Comparison of ENCODE assay signal across 16 mouse cellular contexts in genomic region chr1:163406203-163406602, GRCm38 (mm10).
"Had no signal": no experiment of that assay in that cellular context is flagged by ENCODE, and none has a peak within 500 bp of the region (broad histone marks: within the 10 kb centered on the region; RNA-seq: fewer than 3 reads in every experiment).

No protein-coding gene starts in this region.

- H3K4me3 ChIP-seq: neural tube, embryonic 13.5 days; neural tube, embryonic 15.5 days; stomach, embryonic 15.5 days had no signal

- H3K27me3 ChIP-seq: neural tube, embryonic 15.5 days; stomach, embryonic 15.5 days had no signal

- H3K27ac ChIP-seq: neural tube, embryonic 13.5 days; neural tube, embryonic 15.5 days; stomach, embryonic 15.5 days; stomach, postnatal 0 days had no signal

- DNase-seq: retina, postnatal 1 day; right cerebral cortex, adult 18-20 months; right cerebral cortex, postnatal 14 days; right cerebral cortex, postnatal 25 days; right cerebral cortex, postnatal 4 days; spleen, adult 18-20 months; thymus, adult 18-20 months; thymus, adult 2 months; thymus, postnatal 14 days; thymus, postnatal 25 days; thymus, postnatal 36 days; thymus, postnatal 4 days had no signal

- H3K9me3 ChIP-seq: neural tube, embryonic 13.5 days; neural tube, embryonic 15.5 days; stomach, embryonic 15.5 days had no signal

- H3K9ac ChIP-seq: neural tube, embryonic 13.5 days; neural tube, embryonic 15.5 days; stomach, embryonic 15.5 days had no signal

- H3K36me3 ChIP-seq: neural tube, embryonic 13.5 days; neural tube, embryonic 15.5 days; stomach, embryonic 15.5 days had no signal

- H3K4me2 ChIP-seq: neural tube, embryonic 13.5 days; neural tube, embryonic 15.5 days; stomach, embryonic 15.5 days had no signal
